Mouse (Mus musculus) heart, adult 2 months (tissue): ENCODE measurements around the gene Wdr83.

Experiments
- CTCF ChIP-seq: fragments of 200-600 bp; IDR thresholded peaks from 2 replicates; pipeline ENCODE4 v1.8.1; 2022; ENCODE audit warnings: antibody characterized with exemption, mild to moderate bottlenecking, moderate library complexity
- EP300 ChIP-seq: fragments of 200-500 bp; IDR thresholded peaks from 2 replicates; pipeline ENCODE4 v1.6.1; 2011; ENCODE audit warnings: low read depth, low read length, control low read depth; ENCODE audit not compliant: insufficient read depth

- TF ChIP-seq CTCF (no peak), EP300 (no peak)
Measured at GRCm38 (mm10) chr8:85080532-85081215, 432 bp downstream of the Wdr83 start, which contains the start of gene Wdr83os.
